Mouse (Mus musculus) erythroblast, embryonic 14.5 days (primary cell): ENCODE measurements around the gene Cdon. TPM values are rescaled to one million over a fixed set of nuclear protein-coding genes. Genes with fewer than 3 reads are reported as not detected.

Source experiments
- H3K27me3 ChIP-seq: 2 replicates; pipeline ENCODE4 v1.6.1; 2012; ENCODE audit warnings: inconsistent platforms; ENCODE audit not compliant: control insufficient read depth
- H3K36me3 ChIP-seq: 2 replicates; pipeline ENCODE4 v1.6.1; 2012; ENCODE audit warnings: mild to moderate bottlenecking, inconsistent platforms; ENCODE audit not compliant: control insufficient read depth
- H3K4me1 ChIP-seq: 2 replicates; pipeline ENCODE4 v1.6.1; 2012; ENCODE audit warnings: inconsistent platforms; ENCODE audit not compliant: control insufficient read depth
- H3K4me3 ChIP-seq: replicated peaks from 2 replicates; pipeline ENCODE3; 2012; ENCODE audit warnings: moderate library complexity, mild to moderate bottlenecking, inconsistent platforms
- H3K9me3 ChIP-seq: 2 replicates; pipeline ENCODE4 v1.6.1; 2012; ENCODE audit warnings: low read length, inconsistent platforms, mixed read lengths; ENCODE audit not compliant: control insufficient read depth
- GATA1 ChIP-seq: IDR thresholded peaks from 2 replicates; pipeline ENCODE4 v1.6.1; 2012; ENCODE audit warnings: low read length, inconsistent platforms, mixed read lengths
- TAL1 ChIP-seq: IDR thresholded peaks from 3 replicates; pipeline ENCODE4 v1.6.1; 2012; ENCODE audit warnings: low read length, inconsistent platforms, mixed read lengths
- polyA plus RNA-seq: library from polyadenylated mRNA; stranded (reverse); fragments of >175 nt; gene quantifications from 2 replicates; pipeline ENCODE4 v1.2.3, GENCODE M21; 2012

Cdon gene
- polyA plus RNA-seq, 1 experiment = not detected

GRCm38 (mm10) chr9:35529141-35529540 lies 108.2 kb downstream of the Cdon start:
- TF ChIP-seq TAL1 = no peak
- TF ChIP-seq GATA1 = no peak
- no peaks in the 10 kb centered on the region for H3K9me3 ChIP-seq
- H3K4me3 ChIP-seq = no peak overlapping the region
- no peaks in the 10 kb centered on the region for H3K27me3 ChIP-seq
- no peaks in the 10 kb centered on the region for H3K36me3 ChIP-seq
- H3K4me1 ChIP-seq = no peaks in the 10 kb centered on the region

GRCm38 (mm10) chr9:35529796-35530195 lies 108.9 kb downstream of the Cdon start:
- H3K36me3 ChIP-seq = no peaks in the 10 kb centered on the region
- H3K4me1 ChIP-seq = no peaks in the 10 kb centered on the region
- H3K4me3 ChIP-seq = no peak overlapping the region
- TF ChIP-seq TAL1 (no peak), GATA1 (no peak)
- H3K27me3 ChIP-seq = no peaks in the 10 kb centered on the region
- H3K9me3 ChIP-seq = no peaks in the 10 kb centered on the region

GRCm38 (mm10) chr9:35533266-35533665 lies 112.3 kb downstream of the Cdon start:
- no peak overlapping the region for H3K4me3 ChIP-seq
- TF ChIP-seq GATA1 = no peak
- TF ChIP-seq TAL1 = no peak
- H3K9me3 ChIP-seq = no peaks in the 10 kb centered on the region
- H3K27me3 ChIP-seq = no peaks in the 10 kb centered on the region
- H3K36me3 ChIP-seq = no peaks in the 10 kb centered on the region
- peaks cover 5% of the 10 kb centered on the region for H3K4me1 ChIP-seq

- peaks cover 5% of the 10 kb centered on the region for H3K4me1 ChIP-seq
- no peaks in the 10 kb centered on the region for H3K9me3 ChIP-seq
- no peaks in the 10 kb centered on the region for H3K27me3 ChIP-seq
- TF ChIP-seq GATA1 = no peak
- H3K4me3 ChIP-seq = no peak overlapping the region
- no peaks in the 10 kb centered on the region for H3K36me3 ChIP-seq
Measured at GRCm38 (mm10) chr9:35535110-35535509, 114.2 kb downstream of the Cdon start.

GRCm38 (mm10) chr9:35535876-35536275 lies 114.9 kb downstream of the Cdon start:
- H3K36me3 ChIP-seq = no peaks in the 10 kb centered on the region
- H3K4me3 ChIP-seq = no peak overlapping the region
- no peaks in the 10 kb centered on the region for H3K9me3 ChIP-seq
- TF ChIP-seq TAL1 (no peak), GATA1 (no peak)
- H3K27me3 ChIP-seq = no peaks in the 10 kb centered on the region
- peaks cover 5% of the 10 kb centered on the region for H3K4me1 ChIP-seq

GRCm38 (mm10) chr9:35539001-35539750 lies 118.2 kb downstream of the Cdon start:
- H3K4me3 ChIP-seq = no peak overlapping the region
- TF ChIP-seq GATA1 (no peak), TAL1 (no peak)
- H3K9me3 ChIP-seq = no peaks in the 10 kb centered on the region
- no peaks in the 10 kb centered on the region for H3K27me3 ChIP-seq
- H3K36me3 ChIP-seq = no peaks in the 10 kb centered on the region
- peaks cover 5% of the 10 kb centered on the region for H3K4me1 ChIP-seq

GRCm38 (mm10) chr9:35541024-35541423 lies 120.1 kb downstream of the Cdon start:
- Histone ChIP-seq H3K27me3 (no peaks in the 10 kb centered on the region), H3K36me3 (no peaks in the 10 kb centered on the region), H3K9me3 (no peaks in the 10 kb centered on the region), H3K4me3 (no peak overlapping the region), H3K4me1 (no peaks in the 10 kb centered on the region)
- TF ChIP-seq GATA1 (no peak), TAL1 (no peak)

- no peak for TF ChIP-seq TAL1
- no peak for TF ChIP-seq GATA1
- H3K27me3 ChIP-seq = no peaks in the 10 kb centered on the region
- H3K4me1 ChIP-seq = no peaks in the 10 kb centered on the region
- H3K36me3 ChIP-seq = no peaks in the 10 kb centered on the region
- no peaks in the 10 kb centered on the region for H3K9me3 ChIP-seq
- no peak overlapping the region for H3K4me3 ChIP-seq
Measured at GRCm38 (mm10) chr9:35541488-35541887, 120.6 kb downstream of the Cdon start.

GRCm38 (mm10) chr9:35541941-35542340 lies 121.0 kb downstream of the Cdon start:
- Histone ChIP-seq H3K27me3 (no peaks in the 10 kb centered on the region), H3K36me3 (no peaks in the 10 kb centered on the region)

More at GRCm38 (mm10) chr9:35541941-35542340, 121.0 kb downstream of the Cdon start:
- Histone ChIP-seq H3K4me3 (no peak overlapping the region), H3K4me1 (no peaks in the 10 kb centered on the region), H3K9me3 (no peaks in the 10 kb centered on the region)
- no peak for TF ChIP-seq GATA1
- no peak for TF ChIP-seq TAL1
